Mouse (Mus musculus) left cerebral cortex, postnatal 14 days (tissue): ENCODE results near the gene Serpinb6e. TPM values are rescaled to one million over a fixed set of nuclear protein-coding genes. Genes with fewer than 3 reads are reported as not detected.
A peak's percentile ranks its signal among the peaks of the same experiment; 100 is the strongest.

Source experiments
- DNase-seq, 2 experiments: peaks; one replicate each; pipeline ENCODE4 v3.0.0; 2021 to 2022; ENCODE audit warnings: low spot score in 2 of 2, mixed read lengths in 1 of 2
- intact Hi-C: fragments of 180-260 bp; cut with DNase I; formaldehyde crosslinking; loops from one replicate; pipeline ENCODE4 v1.15.1; 2025
- long read RNA-seq, 2 experiments: library from polyadenylated mRNA; stranded (forward); transcript quantifications; one replicate each; pipeline ENCODE4 v2.0.0; 2021
- total RNA-seq, 2 experiments: library from RNA; stranded (reverse); gene quantifications; 2 replicates each; pipeline ENCODE4 v1.2.3; 2021

Serpinb6e gene
- not detected for total RNA-seq
- long read RNA-seq, experiment 1, result 0 reads
- long read RNA-seq, experiment 2, result 0 reads

DNA sequence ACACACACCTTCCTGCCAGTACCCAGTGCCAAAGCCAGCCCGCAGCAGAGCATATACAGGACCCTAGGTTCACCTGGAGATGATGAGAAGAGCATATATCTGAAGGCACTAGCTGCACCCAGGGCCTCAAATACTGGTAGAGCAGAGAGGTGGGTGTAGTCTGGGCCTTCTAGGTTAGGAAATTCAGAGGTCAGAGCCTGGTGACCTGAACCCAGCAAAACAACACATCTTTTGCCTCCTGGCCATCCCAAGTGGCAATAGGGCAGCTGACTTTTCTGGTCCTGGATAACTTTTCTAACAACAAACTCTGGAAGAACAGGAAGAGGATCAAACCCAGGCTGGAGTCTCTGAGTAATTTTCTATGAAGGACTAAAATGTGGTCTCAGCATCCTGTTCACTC lies at the start of gene Serpinb6e:
Serpinb6e (minus strand) TSS at position 101 of the 400 bp plus-strand sequence.
- intact Hi-C loops, result no loop called here
- DNase-seq, result no peak

DNA sequence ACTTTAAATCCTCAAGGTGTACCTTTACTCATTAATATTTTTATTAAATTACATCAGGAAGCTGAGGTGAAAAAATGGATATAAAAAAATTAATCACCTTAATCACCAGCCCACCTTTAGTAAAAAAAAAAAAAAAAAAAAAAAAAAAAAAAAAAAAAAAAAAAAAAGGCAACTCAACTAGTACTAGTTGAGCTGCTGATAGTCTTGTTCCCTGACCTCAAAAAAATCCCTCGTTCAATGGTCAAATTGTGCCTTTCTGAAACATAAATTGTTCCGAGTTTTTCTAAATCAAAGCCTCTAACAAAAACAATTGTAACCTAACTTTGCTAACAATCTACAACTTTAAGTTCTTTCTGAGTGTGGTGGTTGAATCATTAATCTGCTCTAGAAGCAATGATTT lies 12.5 kb downstream of the Serpinb6e start:
- intact Hi-C loops, result no loop called here
- DNase-seq, result no peak

DNA sequence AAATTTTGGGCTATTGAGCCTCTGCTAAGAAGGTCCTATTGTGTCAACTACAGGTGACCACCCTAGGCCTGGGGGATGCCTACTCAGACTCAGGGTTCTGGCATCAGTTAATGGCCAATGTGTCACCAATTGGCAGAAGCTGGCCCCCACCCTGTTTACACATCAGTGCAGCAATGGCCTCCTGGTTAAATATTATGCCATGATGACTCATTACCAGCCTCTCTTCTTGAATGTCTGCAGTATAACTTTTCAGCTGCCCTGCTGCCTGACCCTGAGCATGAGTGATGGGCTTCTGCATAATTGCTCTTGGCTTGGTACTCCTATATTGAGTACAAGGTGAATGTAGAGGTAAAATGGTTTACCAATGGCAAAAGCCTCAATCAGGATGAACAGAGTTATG lies 19.8 kb downstream of the Serpinb6e start:
- no peak for DNase-seq
- intact Hi-C loops, result no loop called here

DNA sequence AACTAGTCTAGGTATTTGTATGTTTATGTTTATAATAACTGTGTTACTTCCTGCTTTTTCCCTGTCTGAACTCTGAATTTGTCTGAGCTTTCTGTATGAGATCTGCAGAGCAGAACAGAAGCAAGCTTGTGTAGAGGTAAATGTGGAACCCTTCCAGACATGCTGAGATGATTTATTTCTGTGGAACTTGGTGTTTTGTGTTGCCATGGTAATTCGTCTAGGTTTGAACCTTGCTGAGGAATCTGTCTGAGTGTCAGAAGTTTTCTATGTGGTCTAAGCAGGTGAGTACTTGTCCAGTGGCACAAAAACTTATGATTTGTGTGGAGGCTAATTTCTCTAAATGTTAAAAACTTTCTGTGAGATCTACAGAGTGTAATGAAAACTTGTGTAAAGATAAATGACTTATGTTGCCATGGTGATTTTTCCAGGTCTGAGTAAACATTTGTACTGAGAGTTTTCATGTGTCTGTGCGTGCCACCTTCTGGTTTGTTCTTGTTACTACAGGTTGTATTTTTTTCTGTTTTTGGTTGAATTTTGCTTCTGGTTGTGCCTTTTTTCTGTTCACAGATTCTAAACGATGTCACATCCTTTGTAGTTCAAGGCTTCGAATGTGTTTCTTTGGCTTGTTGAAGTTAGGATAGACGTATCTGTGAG lies 21.6 kb downstream of the Serpinb6e start:
- peak; percentile 19 to 79 for DNase-seq
- intact Hi-C loops, result loop anchor here (2.0 kb wide), 1 partner anchor 919 kb away; no protein-coding TSS in a partner anchor

Other genes starting within 250 kb of the Serpinb6e start
- gene Serpinb6d, start 182.0 kb downstream of the Serpinb6e start, total RNA-seq, result not detected
- gene Serpinb6c, start 62.3 kb upstream of the Serpinb6e start, total RNA-seq, result 1 to 10 TPM; 1.0 to 1.1 TPM
- 1 to 10 TPM; 5.2 to 6.2 TPM for gene Nqo2, start 121.3 kb upstream of the Serpinb6e start, total RNA-seq
- gene Ripk1, start 159.0 kb upstream of the Serpinb6e start, total RNA-seq, result 1 to 10 TPM; 6.2 to 8.1 TPM
- gene Serpinb6a, start 159.4 kb upstream of the Serpinb6e start, total RNA-seq, result 10 to 100 TPM; 35.2 to 39.3 TPM
- gene Bphl, start 194.2 kb upstream of the Serpinb6e start, total RNA-seq, result 10 to 100 TPM; 33.7 to 38.3 TPM
- gene Tubb2a, start 234.6 kb upstream of the Serpinb6e start, total RNA-seq, result 1,000 to 10,000 TPM; 1,973 to 2,002 TPM